Mouse (Mus musculus): ENCODE measurements around the gene Lin7a. TPM values are rescaled to one million over a fixed set of nuclear protein-coding genes. Genes with fewer than 3 reads are reported as not detected.

Gene Lin7a
- total and polyA plus RNA-seq, 3 experiments, result not detected

- no peaks in the 10 kb centered on the region for H3K79me2 ChIP-seq (replicated peaks; ENCODE audit: control insufficient read depth, extremely low read depth, insufficient read depth, poor library complexity, severe bottlenecking)
- no peak overlapping the region for H3K4me2 ChIP-seq (ENCODE audit: insufficient read depth, low read depth, poor library complexity, severe bottlenecking)
- in situ Hi-C loops (cut with MboI; ENCODE audit: low pct_ligation_motif_present, low pct_unique_long_range_greater_than_20kb, low sequenced_read_pairs) (no loop called here), dilution Hi-C loops (cut with MboI; ENCODE audit: extremely low pct_ligation_motif_present, extremely low pct_unique_long_range_greater_than_20kb, low sequenced_read_pairs) (no loop called here)
- no peaks in the 10 kb centered on the region for H3K4me1 ChIP-seq (ENCODE audit: control insufficient read depth in 1 of 2, insufficient read depth in 2 of 2)
- H3K9ac ChIP-seq (ENCODE audit: insufficient read depth, low read depth), result no peak overlapping the region
- DNase-seq (ENCODE audit: extremely low read depth), result no peak
- peaks cover 29% of the 10 kb centered on the region for H3K9me3 ChIP-seq (replicated peaks; ENCODE audit: low read length)
- TF ChIP-seq TBP (conservative IDR thresholded peaks at IDR 0.05; ENCODE audit: low read depth, low read length) (no peak), POLR2AphosphoS2 (IDR thresholded peaks at IDR 0.05; ENCODE audit: low read depth, low read length) (no peak), E2F4 (IDR thresholded peaks at IDR 0.05; ENCODE audit: insufficient replicate concordance, low read depth, low read length) (no peak), IRF4 (IDR thresholded peaks at IDR 0.05; ENCODE audit: low read depth, low read length) (no peak), MXI1 (IDR thresholded peaks at IDR 0.05; ENCODE audit: low read depth, low read length) (no peak), CTCF (conservative IDR thresholded peaks at IDR 0.05 in 1 of 2, IDR thresholded peaks at IDR 0.05 in 1 of 2; ENCODE audit: low read depth in 2 of 2, low read length in 2 of 2) (no peak), ZC3H11A (IDR thresholded peaks at IDR 0.05; ENCODE audit: low read depth, low read length) (no peak), MAZ (IDR thresholded peaks at IDR 0.05; ENCODE audit: low read depth, low read length) (no peak), MAFK (IDR thresholded peaks at IDR 0.05; ENCODE audit: insufficient replicate concordance, low read length) (no peak), ELF1 (IDR thresholded peaks at IDR 0.05; ENCODE audit: low read depth, low read length) (no peak), MYC (IDR thresholded peaks at IDR 0.05; ENCODE audit: low read depth, low read length) (no peak), KAT2A (IDR thresholded peaks at IDR 0.05; ENCODE audit: insufficient replicate concordance, low read length) (no peak), MEF2A (IDR thresholded peaks at IDR 0.05; ENCODE audit: borderline replicate concordance, low read depth, low read length) (no peak), HCFC1 (IDR thresholded peaks at IDR 0.05; ENCODE audit: low read depth, low read length) (no peak), ETS1 (conservative IDR thresholded peaks at IDR 0.05; ENCODE audit: low read depth, low read length) (no peak), CHD1 (IDR thresholded peaks at IDR 0.05; ENCODE audit: low read depth, low read length) (no peak), JUN (IDR thresholded peaks at IDR 0.05; ENCODE audit: insufficient read depth, low read depth, low read length) (no peak), TCF12 (IDR thresholded peaks at IDR 0.05; ENCODE audit: low read depth, low read length) (no peak)
- H3K27me3 ChIP-seq (replicated peaks), result no peaks in the 10 kb centered on the region
- H3K4me3 ChIP-seq (replicated peaks in 1 of 3; ENCODE audit: low read depth in 2 of 3, low read length in 2 of 3, poor library complexity in 1 of 3), result no peak overlapping the region
- H3K36me3 ChIP-seq (replicated peaks in 1 of 2; ENCODE audit: control insufficient read depth in 1 of 2, insufficient read depth in 1 of 2, low read length in 1 of 2), result no peaks in the 10 kb centered on the region
- H3K27ac ChIP-seq (ENCODE audit: insufficient read depth, low read depth), result no peak overlapping the region
Measured at GRCm38 (mm10) chr10:107239651-107240330, 31.7 kb upstream of the Lin7a start.

GRCm38 (mm10) chr10:107240446-107240845 is 31.0 kb upstream of the Lin7a start:
- Histone ChIP-seq H3K9ac (ENCODE audit: insufficient read depth, low read depth) (no peak overlapping the region), H3K9me3 (replicated peaks; ENCODE audit: low read length) (peaks cover 29% of the 10 kb centered on the region), H3K27ac (ENCODE audit: insufficient read depth, low read depth) (no peak overlapping the region), H3K27me3 (replicated peaks) (no peaks in the 10 kb centered on the region), H3K4me1 (ENCODE audit: control insufficient read depth in 1 of 2, insufficient read depth in 2 of 2) (no peaks in the 10 kb centered on the region), H3K4me3 (replicated peaks in 1 of 3; ENCODE audit: low read depth in 2 of 3, low read length in 2 of 3, poor library complexity in 1 of 3) (no peak overlapping the region), H3K36me3 (replicated peaks in 1 of 2; ENCODE audit: control insufficient read depth in 1 of 2, insufficient read depth in 1 of 2, low read length in 1 of 2) (no peaks in the 10 kb centered on the region), H3K79me2 (replicated peaks; ENCODE audit: control insufficient read depth, extremely low read depth, insufficient read depth, poor library complexity, severe bottlenecking) (no peaks in the 10 kb centered on the region), H3K4me2 (ENCODE audit: insufficient read depth, low read depth, poor library complexity, severe bottlenecking) (no peak overlapping the region)
- in situ Hi-C loops (cut with MboI; ENCODE audit: low pct_ligation_motif_present, low pct_unique_long_range_greater_than_20kb, low sequenced_read_pairs), result no loop called here
- dilution Hi-C loops (cut with MboI; ENCODE audit: extremely low pct_ligation_motif_present, extremely low pct_unique_long_range_greater_than_20kb, low sequenced_read_pairs), result no loop called here
- DNase-seq (ENCODE audit: extremely low read depth), result no peak
- TF ChIP-seq ZKSCAN1 (IDR thresholded peaks at IDR 0.05; ENCODE audit: borderline replicate concordance, low read depth, low read length) (no peak), IRF4 (IDR thresholded peaks at IDR 0.05; ENCODE audit: low read depth, low read length) (no peak), ZMIZ1 (IDR thresholded peaks at IDR 0.05; ENCODE audit: low read depth, low read length) (no peak), POLR2A (IDR thresholded peaks at IDR 0.05; ENCODE audit: low read depth, low read length) (no peak), SMC3 (IDR thresholded peaks at IDR 0.05; ENCODE audit: low read depth, low read length) (no peak), NRF1 (IDR thresholded peaks at IDR 0.05; ENCODE audit: low read depth, low read length) (no peak)
